Mouse (Mus musculus): ENCODE data around the gene Osbpl5. TPM values are rescaled to one million over a fixed set of nuclear protein-coding genes. Genes with fewer than 3 reads are reported as not detected.

Osbpl5 gene
- polyA plus RNA-seq, 1 experiment: 23.1 TPM

DNA sequence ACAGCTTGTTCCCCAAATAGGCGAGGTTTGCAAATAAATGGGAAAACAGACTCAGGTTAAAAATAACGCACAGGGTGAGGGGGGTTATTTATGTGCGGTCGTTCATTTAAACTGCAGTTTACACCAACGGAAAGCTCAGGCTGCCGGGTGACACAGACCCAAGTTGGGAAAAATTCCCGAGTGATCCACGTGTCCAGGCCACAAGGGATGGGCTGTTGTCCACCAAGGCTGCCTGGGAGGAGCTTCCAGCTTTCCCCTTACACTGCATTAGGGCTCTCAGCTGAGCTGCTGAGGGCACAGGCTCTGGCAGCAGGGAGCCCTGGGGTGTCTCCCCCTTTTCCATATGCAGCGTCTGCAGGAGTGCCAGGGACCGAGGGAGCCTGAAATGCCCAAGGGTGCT, 26.9 kb downstream of the Osbpl5 start:
- H3K36me3 ChIP-seq (ENCODE audit: control insufficient read depth, insufficient read depth, low read length): no peaks in the 10 kb centered on the region
- H3K4me3 ChIP-seq (ENCODE audit: low read depth, low read length): no peak overlapping the region
- WGBS: 76% methylated on average over 10 of the region's 10 CpGs
- peaks cover 8% of the 10 kb centered on the region; the same call in 1 of the 2 replicates for H3K4me1 ChIP-seq (ENCODE audit: control insufficient read depth, insufficient read depth, insufficient read length, low read length)
- no peak for TF ChIP-seq POLR2A (IDR thresholded peaks at IDR 0.05; ENCODE audit: low read depth, low read length)
- TF ChIP-seq CTCF (IDR thresholded peaks at IDR 0.05; ENCODE audit: extremely low read depth, insufficient read length, insufficient replicate concordance, low read depth, low read length): no peak
- H3K27ac ChIP-seq (ENCODE audit: insufficient read depth, low read depth, low read length): peak overlapping the region; percentile 33; the same call in 1 of the 2 replicates
- no peaks in the 10 kb centered on the region for H3K27me3 ChIP-seq (ENCODE audit: control insufficient read depth, insufficient read depth, low read length)

DNA sequence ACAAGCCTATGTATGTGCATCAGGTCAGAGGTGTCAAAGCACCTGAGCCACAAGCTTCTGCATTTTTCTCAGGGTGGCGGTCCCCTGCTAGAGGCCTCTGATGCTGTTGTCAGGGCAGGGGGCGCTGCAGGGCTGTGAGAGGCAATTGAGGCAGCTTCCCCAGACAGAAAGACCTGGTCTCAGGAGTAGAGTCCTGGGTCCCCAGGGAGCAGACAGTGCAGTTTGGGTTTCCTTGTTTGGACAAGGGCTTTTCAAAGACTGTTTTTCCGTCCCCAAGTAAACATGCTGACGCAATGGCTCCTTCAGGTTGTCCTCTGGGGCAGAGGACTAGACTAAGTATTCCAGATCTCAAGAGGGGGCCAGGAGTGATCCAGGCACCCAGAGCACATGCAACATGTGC, 30.4 kb downstream of the Osbpl5 start:
- H3K4me3 ChIP-seq (ENCODE audit: low read depth, low read length): no peak overlapping the region
- 83% methylated on average over 4 of the region's 4 CpGs for WGBS
- H3K27me3 ChIP-seq (ENCODE audit: control insufficient read depth, insufficient read depth, low read length): no peaks in the 10 kb centered on the region
- H3K36me3 ChIP-seq (ENCODE audit: control insufficient read depth, insufficient read depth, low read length): no peaks in the 10 kb centered on the region
- H3K4me1 ChIP-seq (ENCODE audit: control insufficient read depth, insufficient read depth, insufficient read length, low read length): peaks cover 23% of the 10 kb centered on the region
- H3K27ac ChIP-seq (ENCODE audit: insufficient read depth, low read depth, low read length): no peak overlapping the region
- TF ChIP-seq CTCF (IDR thresholded peaks at IDR 0.05; ENCODE audit: extremely low read depth, insufficient read length, insufficient replicate concordance, low read depth, low read length) (no peak), POLR2A (IDR thresholded peaks at IDR 0.05; ENCODE audit: low read depth, low read length) (no peak)

DNA sequence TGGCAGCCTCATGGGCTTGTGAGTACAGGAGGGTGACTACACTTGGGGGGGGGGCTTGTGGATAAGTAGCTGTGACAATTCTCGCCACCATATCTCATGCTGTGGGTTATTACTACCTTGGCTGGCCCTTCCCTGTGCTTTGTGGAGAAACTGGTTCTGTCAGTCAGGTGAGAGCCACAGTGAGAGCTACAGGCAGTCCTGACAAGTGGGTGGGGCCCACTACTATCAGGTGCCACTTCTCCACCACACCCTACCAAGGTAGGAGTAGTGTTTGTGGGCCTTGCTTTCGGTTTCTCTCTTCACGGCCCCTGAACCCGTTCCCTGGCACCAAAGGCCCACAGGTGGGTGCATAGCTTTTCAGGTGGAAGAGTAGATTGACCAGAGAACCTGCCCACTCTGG, 32.9 kb downstream of the Osbpl5 start:
- H3K36me3 ChIP-seq (ENCODE audit: control insufficient read depth, insufficient read depth, low read length): no peaks in the 10 kb centered on the region
- TF ChIP-seq POLR2A (IDR thresholded peaks at IDR 0.05; ENCODE audit: low read depth, low read length) (no peak; the same call in 1 of the 2 replicates), CTCF (IDR thresholded peaks at IDR 0.05; ENCODE audit: extremely low read depth, insufficient read length, insufficient replicate concordance, low read depth, low read length) (no peak)
- 25% methylated on average over 4 of the region's 4 CpGs for WGBS
- H3K27ac ChIP-seq (ENCODE audit: insufficient read depth, low read depth, low read length): peak overlapping the region; percentile 73
- peaks cover 26% of the 10 kb centered on the region for H3K4me1 ChIP-seq (ENCODE audit: control insufficient read depth, insufficient read depth, insufficient read length, low read length)
- H3K27me3 ChIP-seq (ENCODE audit: control insufficient read depth, insufficient read depth, low read length): no peaks in the 10 kb centered on the region
- H3K4me3 ChIP-seq (ENCODE audit: low read depth, low read length): peak overlapping the region; percentile 51

DNA sequence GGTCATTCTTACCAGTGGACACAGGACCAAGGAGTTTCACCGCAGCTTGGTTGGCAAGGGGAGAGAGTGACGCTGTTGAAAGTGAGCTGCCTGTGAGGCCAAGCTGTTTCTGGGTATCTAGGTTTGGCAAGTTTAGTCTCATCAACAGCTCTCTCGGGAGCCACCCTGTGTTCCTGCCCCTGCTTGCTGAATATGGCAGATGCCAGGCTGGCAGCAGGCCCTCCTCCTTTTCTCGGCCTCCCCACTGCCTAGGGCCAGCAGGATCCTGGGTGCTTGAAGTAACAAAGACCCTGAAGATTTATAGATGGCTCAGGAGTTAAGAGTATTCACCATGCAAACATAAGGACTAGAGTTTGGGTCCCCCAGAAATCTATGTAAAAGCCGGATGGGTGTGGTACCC, 34.1 kb downstream of the Osbpl5 start:
- no peaks in the 10 kb centered on the region for H3K36me3 ChIP-seq (ENCODE audit: control insufficient read depth, insufficient read depth, low read length)
- H3K4me3 ChIP-seq (ENCODE audit: low read depth, low read length): no peak overlapping the region
- WGBS: 85% methylated on average over 5 of the region's 5 CpGs
- peaks cover 26% of the 10 kb centered on the region for H3K4me1 ChIP-seq (ENCODE audit: control insufficient read depth, insufficient read depth, insufficient read length, low read length)
- H3K27me3 ChIP-seq (ENCODE audit: control insufficient read depth, insufficient read depth, low read length): no peaks in the 10 kb centered on the region
- no peak overlapping the region for H3K27ac ChIP-seq (ENCODE audit: insufficient read depth, low read depth, low read length)
- no peak for TF ChIP-seq CTCF (IDR thresholded peaks at IDR 0.05; ENCODE audit: extremely low read depth, insufficient read length, insufficient replicate concordance, low read depth, low read length)
- no peak for TF ChIP-seq POLR2A (IDR thresholded peaks at IDR 0.05; ENCODE audit: low read depth, low read length)

DNA sequence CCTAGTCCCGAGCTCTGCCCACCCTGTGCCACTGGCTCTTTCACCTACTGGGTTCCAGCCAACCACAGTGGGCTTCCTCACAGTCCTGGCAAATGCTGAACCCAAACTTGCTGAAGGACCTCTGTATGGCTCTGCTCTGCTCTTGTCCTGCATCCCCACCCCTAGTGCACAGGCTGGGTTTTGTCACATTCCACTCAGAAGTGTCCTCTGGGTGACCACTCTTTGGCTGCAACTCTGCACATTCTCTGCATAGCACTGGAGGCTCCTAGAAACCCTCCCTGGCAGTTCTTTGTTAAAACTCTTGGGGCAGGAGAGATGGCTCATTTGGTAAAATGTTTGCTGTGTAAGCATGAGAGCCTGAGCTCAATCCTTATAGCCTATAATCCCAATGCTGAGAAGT, 39.0 kb downstream of the Osbpl5 start:
- Histone ChIP-seq H3K4me3 (ENCODE audit: low read depth, low read length) (no peak overlapping the region), H3K27me3 (ENCODE audit: control insufficient read depth, insufficient read depth, low read length) (no peaks in the 10 kb centered on the region), H3K36me3 (ENCODE audit: control insufficient read depth, insufficient read depth, low read length) (peaks cover 13% of the 10 kb centered on the region; the same call in 1 of the 2 replicates), H3K4me1 (ENCODE audit: control insufficient read depth, insufficient read depth, insufficient read length, low read length) (peaks cover 10% of the 10 kb centered on the region; the same call in 1 of the 2 replicates), H3K27ac (ENCODE audit: insufficient read depth, low read depth, low read length) (no peak overlapping the region)
- 66% methylated on average over 1 of the region's 1 CpGs for WGBS
- TF ChIP-seq CTCF (IDR thresholded peaks at IDR 0.05; ENCODE audit: extremely low read depth, insufficient read length, insufficient replicate concordance, low read depth, low read length): no peak
- no peak for TF ChIP-seq POLR2A (IDR thresholded peaks at IDR 0.05; ENCODE audit: low read depth, low read length)

DNA sequence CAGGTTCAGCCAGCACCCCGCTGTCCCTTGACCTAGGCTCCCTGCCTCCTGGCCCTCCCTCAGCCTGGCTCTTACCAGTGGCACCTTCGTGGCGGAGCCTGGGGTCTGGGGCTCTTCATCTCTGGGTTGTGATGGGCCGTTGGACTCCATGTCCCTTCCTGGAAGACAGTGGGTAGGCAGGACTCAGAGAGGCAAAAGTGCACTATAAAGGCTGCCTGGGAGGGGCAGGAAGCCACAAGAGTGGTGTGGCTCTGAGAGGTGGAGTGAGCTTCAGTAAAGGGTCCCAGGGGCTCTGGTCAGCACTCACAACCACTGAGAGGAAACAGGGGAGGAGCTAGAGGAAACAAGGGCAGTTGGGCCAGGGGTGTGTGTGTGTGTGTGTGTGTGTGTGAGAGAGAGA, 43.4 kb downstream of the Osbpl5 start:
- TF ChIP-seq CTCF (IDR thresholded peaks at IDR 0.05; ENCODE audit: extremely low read depth, insufficient read length, insufficient replicate concordance, low read depth, low read length) (no peak), POLR2A (IDR thresholded peaks at IDR 0.05; ENCODE audit: low read depth, low read length) (no peak)
- 69% methylated on average over 4 of the region's 4 CpGs for WGBS
- no peaks in the 10 kb centered on the region for H3K27me3 ChIP-seq (ENCODE audit: control insufficient read depth, insufficient read depth, low read length)
- peaks cover 3% of the 10 kb centered on the region for H3K4me1 ChIP-seq (ENCODE audit: control insufficient read depth, insufficient read depth, insufficient read length, low read length)
- H3K36me3 ChIP-seq (ENCODE audit: control insufficient read depth, insufficient read depth, low read length): peaks cover 18% of the 10 kb centered on the region
- peak overlapping the region; percentile 42 for H3K4me3 ChIP-seq (ENCODE audit: low read depth, low read length)
- H3K27ac ChIP-seq (ENCODE audit: insufficient read depth, low read depth, low read length): peak overlapping the region; percentile 44

DNA sequence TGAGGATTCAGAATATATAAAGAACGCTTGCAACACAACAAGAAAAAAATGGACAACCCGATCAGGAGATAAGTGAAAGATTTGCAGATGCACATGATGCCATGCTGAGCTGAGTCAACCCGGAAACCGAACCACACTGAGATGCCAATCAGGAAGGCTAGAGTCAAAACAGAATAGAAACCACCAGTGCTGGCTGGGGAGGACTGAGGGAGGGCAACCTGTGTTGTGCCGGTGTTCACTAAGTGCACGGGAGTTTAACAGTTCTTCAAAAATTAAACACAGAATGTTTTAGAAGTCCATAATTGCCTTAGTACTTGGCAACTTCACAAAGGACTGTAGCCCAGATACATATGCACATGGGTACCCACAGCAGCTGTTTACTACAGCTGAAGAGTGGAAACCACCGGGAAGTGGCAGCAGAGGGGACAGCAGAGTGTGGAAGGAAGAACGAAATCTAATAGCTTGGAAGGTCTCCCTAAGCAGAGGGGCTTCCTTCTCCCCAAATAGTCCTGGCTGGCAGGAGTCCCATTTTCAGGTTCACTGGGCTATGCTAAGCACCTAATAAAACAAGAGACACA, 43.9 kb downstream of the Osbpl5 start:
- Histone ChIP-seq H3K27me3 (ENCODE audit: control insufficient read depth, insufficient read depth, low read length) (no peaks in the 10 kb centered on the region), H3K36me3 (ENCODE audit: control insufficient read depth, insufficient read depth, low read length) (peaks cover 18% of the 10 kb centered on the region), H3K4me3 (ENCODE audit: low read depth, low read length) (peak overlapping the region; percentile 42), H3K4me1 (ENCODE audit: control insufficient read depth, insufficient read depth, insufficient read length, low read length) (peaks cover 3% of the 10 kb centered on the region), H3K27ac (ENCODE audit: insufficient read depth, low read depth, low read length) (peak overlapping the region; percentile 44)
- TF ChIP-seq POLR2A (IDR thresholded peaks at IDR 0.05; ENCODE audit: low read depth, low read length): no peak
- TF ChIP-seq CTCF (IDR thresholded peaks at IDR 0.05; ENCODE audit: extremely low read depth, insufficient read length, insufficient replicate concordance, low read depth, low read length): no peak
- 62% methylated on average over 8 of the region's 8 CpGs for WGBS

Measured in small intestine, adult 2 months (tissue).